Mouse (Mus musculus): ENCODE results near the gene Zkscan17. TPM values are rescaled to one million over a fixed set of nuclear protein-coding genes. Genes with fewer than 3 reads are reported as not detected.

Zkscan17 gene
- polyA plus RNA-seq, 1 experiment from 2014 or later, result 23.8 TPM

- WGBS, result 79% methylated on average over 6 of the region's 6 CpGs
- Histone ChIP-seq H3K4me2 (replicated peaks) (no peak overlapping the region), H3K27ac (no peak overlapping the region), H3K4me1 (no peaks in the 10 kb centered on the region), H3K36me3 (peaks cover 6% of the 10 kb centered on the region; the same call in 1 of the 2 replicates), H3K9ac (no peak overlapping the region), H3K27me3 (replicated peaks) (no peaks in the 10 kb centered on the region), H3K4me3 (no peak overlapping the region), H3K9me3 (no peaks in the 10 kb centered on the region)
- ATAC-seq (ENCODE audit: low FRiP score, low read depth), result no peak
These were observed 12.2 kb downstream of the Zkscan17 start for GRCm38 (mm10) chr11:59514381-59514780.

- Histone ChIP-seq H3K36me3 (peaks cover 6% of the 10 kb centered on the region; the same call in 1 of the 2 replicates), H3K4me3 (no peak overlapping the region), H3K27ac (no peak overlapping the region), H3K4me1 (no peaks in the 10 kb centered on the region), H3K9me3 (no peaks in the 10 kb centered on the region), H3K9ac (no peak overlapping the region), H3K27me3 (replicated peaks) (no peaks in the 10 kb centered on the region), H3K4me2 (replicated peaks) (no peak overlapping the region)
- 83% methylated on average over 3 of the region's 3 CpGs for WGBS
- ATAC-seq (ENCODE audit: low FRiP score, low read depth), result no peak
These were observed 13.0 kb downstream of the Zkscan17 start for GRCm38 (mm10) chr11:59513556-59513955.

GRCm38 (mm10) chr11:59512733-59513132 lies 13.8 kb downstream of the Zkscan17 start:
- no peak overlapping the region for H3K4me2 ChIP-seq (replicated peaks)
- WGBS, result 91% methylated on average over 10 of the region's 10 CpGs
- peaks cover 6% of the 10 kb centered on the region; the same call in 1 of the 2 replicates for H3K36me3 ChIP-seq
- no peak for ATAC-seq (ENCODE audit: low FRiP score, low read depth)
- H3K4me3 ChIP-seq, result no peak overlapping the region
- no peak overlapping the region for H3K9ac ChIP-seq
- no peak overlapping the region for H3K27ac ChIP-seq
- H3K4me1 ChIP-seq, result no peaks in the 10 kb centered on the region
- H3K9me3 ChIP-seq, result no peaks in the 10 kb centered on the region
- H3K27me3 ChIP-seq (replicated peaks), result no peaks in the 10 kb centered on the region

- peaks cover 6% of the 10 kb centered on the region; the same call in 1 of the 2 replicates for H3K36me3 ChIP-seq
- no peak overlapping the region for H3K4me2 ChIP-seq (replicated peaks)
- H3K27me3 ChIP-seq (replicated peaks), result no peaks in the 10 kb centered on the region
- no peak overlapping the region for H3K27ac ChIP-seq
- WGBS, result 27% methylated on average over 1 of the region's 1 CpGs
- H3K9me3 ChIP-seq, result no peaks in the 10 kb centered on the region
- no peak for ATAC-seq (ENCODE audit: low FRiP score, low read depth)
- H3K4me3 ChIP-seq, result no peak overlapping the region
- H3K4me1 ChIP-seq, result peaks cover 9% of the 10 kb centered on the region
- H3K9ac ChIP-seq, result no peak overlapping the region
These were observed 15.0 kb downstream of the Zkscan17 start for GRCm38 (mm10) chr11:59511558-59511957.

- Histone ChIP-seq H3K4me1 (peaks cover 16% of the 10 kb centered on the region), H3K9me3 (no peaks in the 10 kb centered on the region), H3K9ac (peak overlapping the region; percentile 90), H3K36me3 (peaks cover 34% of the 10 kb centered on the region), H3K4me2 (replicated peaks) (peak overlapping the region; percentile 95), H3K4me3 (peak overlapping the region; percentile 83), H3K27ac (peak overlapping the region; percentile 83; the same call in 1 of the 2 replicates), H3K27me3 (replicated peaks) (no peaks in the 10 kb centered on the region)
- WGBS, result under 1% methylated on average over 14 of the region's 14 CpGs
- ATAC-seq (ENCODE audit: low FRiP score, low read depth), result peak; percentile 35
These were observed 19.9 kb downstream of the Zkscan17 start for GRCm38 (mm10) chr11:59506713-59507074.

- Histone ChIP-seq H3K4me1 (peaks cover 16% of the 10 kb centered on the region), H3K9me3 (no peaks in the 10 kb centered on the region), H3K4me2 (replicated peaks) (peak overlapping the region; percentile 95), H3K9ac (peak overlapping the region; percentile 90), H3K4me3 (peak overlapping the region; percentile 83), H3K27me3 (replicated peaks) (no peaks in the 10 kb centered on the region), H3K27ac (peak overlapping the region; percentile 83), H3K36me3 (peaks cover 40% of the 10 kb centered on the region)
- under 1% methylated on average over 67 of the region's 71 CpGs for WGBS
- ATAC-seq (ENCODE audit: low FRiP score, low read depth), result peak; percentile 87
These were observed 20.5 kb downstream of the Zkscan17 start for GRCm38 (mm10) chr11:59505839-59506712.

GRCm38 (mm10) chr11:59505351-59505838 lies 21.2 kb downstream of the Zkscan17 start:
- Histone ChIP-seq H3K4me2 (replicated peaks) (peak overlapping the region; percentile 95), H3K36me3 (peaks cover 41% of the 10 kb centered on the region), H3K4me3 (peak overlapping the region; percentile 83), H3K9ac (peak overlapping the region; percentile 90), H3K27ac (peak overlapping the region; percentile 83), H3K27me3 (replicated peaks) (no peaks in the 10 kb centered on the region), H3K9me3 (no peaks in the 10 kb centered on the region), H3K4me1 (peaks cover 16% of the 10 kb centered on the region)
- ATAC-seq (ENCODE audit: low FRiP score, low read depth), result peak; percentile 55
- under 1% methylated on average over 21 of the region's 21 CpGs for WGBS

- WGBS, result 92% methylated on average over 5 of the region's 5 CpGs
- H3K4me1 ChIP-seq, result peaks cover 11% of the 10 kb centered on the region
- no peak overlapping the region for H3K9ac ChIP-seq
- no peak overlapping the region for H3K27ac ChIP-seq
- H3K27me3 ChIP-seq (replicated peaks), result no peaks in the 10 kb centered on the region
- H3K4me3 ChIP-seq, result no peak overlapping the region
- peaks cover 73% of the 10 kb centered on the region for H3K36me3 ChIP-seq
- no peak for ATAC-seq (ENCODE audit: low FRiP score, low read depth)
- H3K9me3 ChIP-seq, result no peaks in the 10 kb centered on the region
- no peak overlapping the region for H3K4me2 ChIP-seq (replicated peaks)
These were observed 24.4 kb downstream of the Zkscan17 start for GRCm38 (mm10) chr11:59501978-59502700.

- Histone ChIP-seq H3K4me3 (no peak overlapping the region), H3K27ac (no peak overlapping the region), H3K9me3 (no peaks in the 10 kb centered on the region), H3K4me1 (no peaks in the 10 kb centered on the region), H3K36me3 (peaks cover 95% of the 10 kb centered on the region), H3K4me2 (replicated peaks) (no peak overlapping the region), H3K27me3 (replicated peaks) (no peaks in the 10 kb centered on the region), H3K9ac (no peak overlapping the region)
- WGBS, result 91% methylated on average over 7 of the region's 7 CpGs
- no peak for ATAC-seq (ENCODE audit: low FRiP score, low read depth)
These were observed 28.8 kb downstream of the Zkscan17 start for GRCm38 (mm10) chr11:59497747-59498146.

GRCm38 (mm10) chr11:59496672-59497310 lies 29.8 kb downstream of the Zkscan17 start:
- Histone ChIP-seq H3K4me1 (no peaks in the 10 kb centered on the region), H3K4me3 (no peak overlapping the region), H3K9me3 (no peaks in the 10 kb centered on the region), H3K27me3 (replicated peaks) (no peaks in the 10 kb centered on the region), H3K27ac (no peak overlapping the region), H3K36me3 (peaks cover 95% of the 10 kb centered on the region), H3K4me2 (replicated peaks) (no peak overlapping the region), H3K9ac (no peak overlapping the region)
- no peak for ATAC-seq (ENCODE audit: low FRiP score, low read depth)
- 93% methylated on average over 6 of the region's 6 CpGs for WGBS

GRCm38 (mm10) chr11:59486222-59486621 lies 40.3 kb downstream of the Zkscan17 start:
- H3K9me3 ChIP-seq, result no peaks in the 10 kb centered on the region
- ATAC-seq (ENCODE audit: low FRiP score, low read depth), result no peak
- 86% methylated on average over 8 of the region's 8 CpGs for WGBS
- no peaks in the 10 kb centered on the region for H3K4me1 ChIP-seq
- H3K9ac ChIP-seq, result no peak overlapping the region
- H3K4me2 ChIP-seq (replicated peaks), result no peak overlapping the region
- H3K27me3 ChIP-seq (replicated peaks), result no peaks in the 10 kb centered on the region
- H3K4me3 ChIP-seq, result no peak overlapping the region
- no peak overlapping the region for H3K27ac ChIP-seq
- H3K36me3 ChIP-seq, result peaks cover 51% of the 10 kb centered on the region

- 62% methylated on average over 2 of the region's 2 CpGs for WGBS
- ATAC-seq (ENCODE audit: low FRiP score, low read depth), result no peak
- H3K9ac ChIP-seq, result no peak overlapping the region
- no peaks in the 10 kb centered on the region for H3K9me3 ChIP-seq
- no peaks in the 10 kb centered on the region for H3K27me3 ChIP-seq (replicated peaks)
- no peak overlapping the region for H3K4me3 ChIP-seq
- H3K27ac ChIP-seq, result no peak overlapping the region
- H3K4me2 ChIP-seq (replicated peaks), result no peak overlapping the region
- no peaks in the 10 kb centered on the region for H3K4me1 ChIP-seq
- peaks cover 45% of the 10 kb centered on the region for H3K36me3 ChIP-seq
These were observed 40.9 kb downstream of the Zkscan17 start for GRCm38 (mm10) chr11:59485641-59486040.
